Mouse (Mus musculus) liver, embryonic 14.5 days (tissue): ENCODE measurements at regions not wholly inside any gene's neighbourhood (a gene's known extent, or its start where the extent isn't known, plus 50 kb on each side); places are given as distances from the start of the nearest gene placed in this dataset.

Source experiments
- ATAC-seq: fragments of 200-750 bp; cut with Nextera tagmentation; 2 replicates; pipeline ENCODE4 v1.8.0; 2017; ENCODE audit warnings: moderate number of reproducible peaks, mild to moderate bottlenecking, moderate library complexity; ENCODE audit not compliant: insufficient read depth
- DNase-seq, 3 experiments: peaks; one replicate each; pipeline ENCODE4 v3.0.0-alpha.2; 2012 to 2013; ENCODE audit warnings: low read depth in 3 of 3, low spot score in 3 of 3
- H3K27ac ChIP-seq: fragments of 300-500 bp; sonication (generic); 2 replicates; pipeline ENCODE4 v1.5.1; 2014; ENCODE audit warnings: moderate library complexity, mild to moderate bottlenecking, control low read depth, inconsistent platforms
- H3K27me3 ChIP-seq: fragments of 300-500 bp; sonication (generic); 2 replicates; pipeline ENCODE4 v1.6.1; 2014; ENCODE audit warnings: mild to moderate bottlenecking, low read length, moderate library complexity; ENCODE audit not compliant: control insufficient read depth, insufficient read depth
- H3K36me3 ChIP-seq: fragments of 300-500 bp; sonication (generic); replicated peaks from 2 replicates; pipeline ENCODE4 v1.6.1; 2014; ENCODE audit warnings: low read depth; ENCODE audit not compliant: control insufficient read depth, insufficient read depth
- H3K4me1 ChIP-seq, 2 experiments: fragments of 200-500 bp in 1 of 2; fragments of 300-500 bp in 1 of 2; sonication (generic) in 1 of 2; replicated peaks; 2 replicates each; pipeline ENCODE4 v1.6.1; 2012 to 2014; ENCODE audit warnings: antibody characterized with exemption in 1 of 2, inconsistent platforms in 1 of 2, low read length in 1 of 2; ENCODE audit not compliant: control insufficient read depth in 2 of 2, insufficient read depth in 2 of 2
- H3K4me2 ChIP-seq: fragments of 300-500 bp; sonication (generic); 2 replicates; pipeline ENCODE4 v1.6.1; 2014; ENCODE audit warnings: low read depth, mild to moderate bottlenecking, control low read depth, moderate library complexity
- H3K4me3 ChIP-seq, 2 experiments: fragments of 200-500 bp in 1 of 2; fragments of 300-500 bp in 1 of 2; sonication (generic) in 1 of 2; 2 replicates each; pipeline ENCODE4 v1.5.1; 2012 to 2014; ENCODE audit warnings: low read depth in 2 of 2, low read length in 2 of 2, mild to moderate bottlenecking in 2 of 2, control low read depth in 1 of 2, inconsistent platforms in 1 of 2, moderate library complexity in 1 of 2; ENCODE audit not compliant: insufficient read depth in 1 of 2
- H3K9ac ChIP-seq: fragments of 300-500 bp; sonication (generic); replicated peaks from 2 replicates; pipeline ENCODE4 v1.6.1; 2014; ENCODE audit warnings: mild to moderate bottlenecking, control low read depth, moderate library complexity
- H3K9me3 ChIP-seq: fragments of 300-500 bp; sonication (generic); 2 replicates; pipeline ENCODE4 v1.6.1; 2016; ENCODE audit warnings: low read length, mixed read lengths; ENCODE audit not compliant: control insufficient read depth
- CTCF ChIP-seq: IDR thresholded peaks from 2 replicates; pipeline ENCODE4 v1.5.1; 2016; ENCODE audit warnings: antibody characterized with exemption, low read depth, control low read depth
- EP300 ChIP-seq: IDR thresholded peaks from 2 replicates; pipeline ENCODE4 v1.6.1; 2016; ENCODE audit warnings: antibody characterized with exemption, low read depth
- WGBS: fragments of 180-500 bp; shearing (Covaris S2); extraction: QIAGEN DNeasy Blood & Tissue Kit; methylation state at CpG from one replicate; pipeline ENCODE4 v1.1.7; 2014; ENCODE audit not compliant: insufficient replicate concordance; 5-methylcytosine and 5-hydroxymethylcytosine counted together

DNA sequence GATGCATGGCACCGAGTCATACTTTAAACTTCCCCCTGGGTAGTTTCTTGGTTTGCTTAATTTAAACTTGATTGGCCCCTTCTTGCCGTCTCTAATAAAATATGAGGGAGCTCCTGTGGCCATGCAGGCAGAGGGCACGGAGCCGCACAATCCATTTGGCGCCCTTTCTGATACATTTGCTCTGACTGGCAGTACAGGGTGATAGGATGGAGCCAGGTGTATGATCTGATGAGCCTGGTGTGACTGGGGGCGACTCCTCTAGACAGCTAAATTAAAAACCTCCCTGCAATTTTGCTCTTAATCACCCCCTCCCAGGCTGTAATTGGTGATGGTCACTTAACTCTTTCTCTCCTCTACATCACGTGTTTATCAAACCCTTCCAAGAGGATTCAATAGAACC lies 190.4 kb downstream of the Nr2f2 start:
- no peak for ATAC-seq
- no peaks in the 10 kb centered on the region for H3K9me3 ChIP-seq
- H3K9ac ChIP-seq: no peak overlapping the region
- 73% methylated on average over 7 of the region's 7 CpGs for WGBS
- H3K27me3 ChIP-seq: no peaks in the 10 kb centered on the region
- no peak for TF ChIP-seq CTCF
- TF ChIP-seq EP300: no peak
- no peak overlapping the region for H3K27ac ChIP-seq
- no peak for DNase-seq
- H3K4me3 ChIP-seq: no peak overlapping the region
- H3K4me1 ChIP-seq: no peaks in the 10 kb centered on the region
- H3K36me3 ChIP-seq: no peaks in the 10 kb centered on the region
- H3K4me2 ChIP-seq: no peak overlapping the region

DNA sequence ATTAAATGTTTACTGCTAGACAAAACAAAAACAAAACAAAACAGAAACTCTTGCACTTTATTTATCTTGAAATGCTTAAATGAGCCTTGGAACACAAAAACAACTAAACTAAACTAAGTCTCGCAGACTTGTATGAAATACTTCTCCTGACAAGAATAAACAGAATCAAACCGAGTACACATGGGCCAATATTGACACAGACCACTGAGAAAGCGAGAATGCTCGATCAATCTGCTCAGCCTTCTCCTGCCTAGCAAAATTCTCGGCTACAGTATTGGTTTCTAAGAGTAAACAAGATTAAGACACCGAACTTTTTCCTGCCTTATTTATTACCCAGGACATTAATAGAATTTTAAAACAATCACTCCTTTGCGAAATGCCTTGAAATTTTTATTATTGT lies 194.1 kb downstream of the Nr2f2 start:
- Histone ChIP-seq H3K36me3 (no peaks in the 10 kb centered on the region), H3K4me2 (no peak overlapping the region), H3K4me1 (no peaks in the 10 kb centered on the region), H3K9me3 (no peaks in the 10 kb centered on the region), H3K27ac (no peak overlapping the region), H3K27me3 (no peaks in the 10 kb centered on the region), H3K4me3 (no peak overlapping the region), H3K9ac (no peak overlapping the region)
- ATAC-seq (no peak), DNase-seq (no peak)
- TF ChIP-seq CTCF: no peak
- no peak for TF ChIP-seq EP300
- 54% methylated on average over 7 of the region's 7 CpGs for WGBS

GRCm38 (mm10) chr7:70171456-70171855 lies 195.1 kb downstream of the Nr2f2 start:
- TF ChIP-seq EP300 (no peak), CTCF (no peak)
- WGBS: 63% methylated on average over 4 of the region's 4 CpGs
- Histone ChIP-seq H3K4me2 (no peak overlapping the region), H3K4me3 (no peak overlapping the region), H3K27me3 (no peaks in the 10 kb centered on the region), H3K9me3 (no peaks in the 10 kb centered on the region), H3K4me1 (no peaks in the 10 kb centered on the region), H3K27ac (no peak overlapping the region), H3K36me3 (no peaks in the 10 kb centered on the region), H3K9ac (no peak overlapping the region)
- DNase-seq (no peak), ATAC-seq (no peak)

DNA sequence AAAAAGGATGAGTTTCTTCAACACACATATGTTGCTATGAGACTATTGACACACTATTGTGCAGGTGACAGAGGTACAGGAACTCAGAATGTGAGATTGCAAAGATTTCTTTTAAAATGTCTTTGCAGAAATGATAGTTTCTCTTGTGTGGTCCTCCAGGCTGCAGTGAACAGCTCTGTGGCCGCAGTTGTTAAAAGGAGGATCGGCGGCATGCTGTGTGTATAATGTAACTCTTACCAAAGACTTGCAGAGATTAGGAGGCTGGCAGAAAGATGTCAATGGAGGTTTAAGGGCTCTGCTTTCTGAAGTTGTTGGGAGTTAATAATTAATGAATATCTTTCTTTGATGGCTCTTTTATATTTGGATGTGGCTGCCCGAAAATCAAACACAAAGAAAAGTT lies 198.5 kb downstream of the Nr2f2 start:
- Histone ChIP-seq H3K4me2 (no peak overlapping the region), H3K36me3 (no peaks in the 10 kb centered on the region), H3K9me3 (no peaks in the 10 kb centered on the region), H3K9ac (no peak overlapping the region), H3K4me1 (no peaks in the 10 kb centered on the region), H3K27me3 (no peaks in the 10 kb centered on the region), H3K4me3 (no peak overlapping the region), H3K27ac (no peak overlapping the region)
- WGBS: 52% methylated on average over 4 of the region's 4 CpGs
- DNase-seq: no peak
- ATAC-seq: no peak
- no peak for TF ChIP-seq CTCF
- no peak for TF ChIP-seq EP300

DNA sequence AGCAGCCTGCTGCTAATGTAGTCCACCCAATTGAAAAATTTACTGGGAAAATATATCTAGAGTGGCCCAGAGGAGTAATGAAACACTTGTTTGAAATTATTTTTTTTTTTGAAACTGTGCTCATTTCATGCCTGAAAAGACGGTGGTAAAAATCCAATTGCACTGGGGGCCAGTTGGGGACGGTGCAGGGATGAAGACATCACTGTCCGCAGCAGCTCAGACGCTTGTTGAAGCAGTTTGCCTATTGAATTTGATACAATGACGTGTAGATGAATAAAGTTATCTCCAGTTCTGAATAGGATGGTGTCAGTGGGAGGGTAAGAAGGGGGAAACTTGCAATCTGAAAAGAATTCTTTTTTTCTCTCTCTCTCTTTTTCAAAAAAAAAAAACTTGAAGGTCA lies 200.5 kb downstream of the Nr2f2 start:
- no peak overlapping the region for H3K9ac ChIP-seq
- no peak for ATAC-seq
- 61% methylated on average over 5 of the region's 5 CpGs for WGBS
- H3K9me3 ChIP-seq: no peaks in the 10 kb centered on the region
- H3K27me3 ChIP-seq: no peaks in the 10 kb centered on the region
- H3K27ac ChIP-seq: no peak overlapping the region
- DNase-seq: no peak
- H3K4me2 ChIP-seq: no peak overlapping the region
- TF ChIP-seq EP300: no peak
- TF ChIP-seq CTCF: no peak
- H3K36me3 ChIP-seq: no peaks in the 10 kb centered on the region
- no peak overlapping the region for H3K4me3 ChIP-seq
- no peaks in the 10 kb centered on the region for H3K4me1 ChIP-seq
